Mouse (Mus musculus) bone marrow, adult 2 months (tissue): ENCODE measurements around the gene Sgms1. TPM values are rescaled to one million over a fixed set of nuclear protein-coding genes. Genes with fewer than 3 reads are reported as not detected.

Experiments used
- H3K27ac ChIP-seq: fragments of 200-500 bp; 2 replicates; pipeline ENCODE4 v1.5.1; 2012; ENCODE audit warnings: low read depth, mild to moderate bottlenecking, control low read depth, inconsistent platforms, low read length; ENCODE audit not compliant: control insufficient read depth, poor library complexity, insufficient read depth
- H3K4me1 ChIP-seq: fragments of 200-500 bp; 2 replicates; pipeline ENCODE4 v1.6.1; 2011; ENCODE audit warnings: low read length; ENCODE audit not compliant: control insufficient read depth, insufficient read depth
- H3K4me3 ChIP-seq: fragments of 200-500 bp; replicated peaks from 2 replicates; pipeline ENCODE3; 2011; ENCODE audit warnings: mild to moderate bottlenecking, low read depth, low read length, control low read depth; ENCODE audit not compliant: control insufficient read depth
- CTCF ChIP-seq: fragments of 200-500 bp; IDR thresholded peaks from 2 replicates; pipeline ENCODE4 v1.5.1; 2011; ENCODE audit warnings: low read length, control low read depth; ENCODE audit not compliant: control insufficient read depth, insufficient read depth
- POLR2A ChIP-seq: fragments of 200-500 bp; IDR thresholded peaks from 2 replicates; pipeline ENCODE4 v1.6.1; 2011; ENCODE audit warnings: low read depth, mild to moderate bottlenecking, control low read depth, low read length, borderline replicate concordance; ENCODE audit not compliant: control insufficient read depth
- WGBS: fragments of 180-500 bp; shearing (Covaris S2); methylation state at CpG from one replicate; pipeline ENCODE4 v1.1.7; 2018; 5-methylcytosine and 5-hydroxymethylcytosine counted together
- polyA plus RNA-seq: library from polyadenylated mRNA; stranded (reverse); fragments of >200 nt; gene quantifications from 2 replicates; pipeline ENCODE4 v1.2.4, GENCODE M21; 2011; ENCODE audit warnings: low replicate concordance; ENCODE audit not compliant: missing spikeins, insufficient read depth, insufficient read length

Gene Sgms1
- polyA plus RNA-seq, 1 experiment, result 19.7 TPM

DNA sequence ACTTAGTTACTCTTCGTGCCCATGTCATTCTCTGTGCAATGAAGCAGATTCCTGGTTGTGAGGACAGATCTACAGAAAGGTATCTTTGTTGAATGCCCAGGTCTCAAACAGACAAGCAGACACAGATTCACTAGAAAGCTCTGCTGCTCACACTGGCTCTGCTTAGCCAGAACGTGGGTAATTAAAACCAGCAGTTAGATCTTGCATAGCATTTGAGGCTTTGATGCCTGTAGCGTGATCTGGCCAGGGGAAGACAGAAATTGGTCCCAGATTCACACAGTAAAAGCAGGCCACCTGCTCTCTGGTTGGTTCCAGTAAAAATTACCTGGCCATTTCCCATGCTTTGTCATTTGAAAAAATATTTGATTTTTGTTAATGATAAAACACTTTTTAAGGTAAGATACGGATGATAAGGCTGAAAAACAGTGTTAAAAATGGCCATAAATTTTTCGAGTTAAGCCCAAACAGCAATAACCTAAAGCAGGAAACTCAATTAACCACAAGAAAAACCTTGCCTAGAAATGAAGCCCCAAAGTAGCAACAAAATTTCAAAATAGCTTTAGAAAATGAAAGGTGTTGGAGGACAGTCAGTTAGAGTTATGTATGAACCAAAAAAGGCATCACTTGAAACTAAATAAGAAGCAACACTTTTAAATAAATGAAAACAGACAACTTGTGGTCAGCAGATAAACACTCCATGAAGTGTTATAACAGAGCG is 154.6 kb downstream of the Sgms1 start:
- peaks cover 11% of the 10 kb centered on the region for H3K4me1 ChIP-seq
- H3K27ac ChIP-seq, result no peak overlapping the region
- TF ChIP-seq CTCF, result no peak
- no peak for TF ChIP-seq POLR2A
- H3K4me3 ChIP-seq, result no peak overlapping the region
- WGBS, result 17% methylated on average over 6 of the region's 6 CpGs

DNA sequence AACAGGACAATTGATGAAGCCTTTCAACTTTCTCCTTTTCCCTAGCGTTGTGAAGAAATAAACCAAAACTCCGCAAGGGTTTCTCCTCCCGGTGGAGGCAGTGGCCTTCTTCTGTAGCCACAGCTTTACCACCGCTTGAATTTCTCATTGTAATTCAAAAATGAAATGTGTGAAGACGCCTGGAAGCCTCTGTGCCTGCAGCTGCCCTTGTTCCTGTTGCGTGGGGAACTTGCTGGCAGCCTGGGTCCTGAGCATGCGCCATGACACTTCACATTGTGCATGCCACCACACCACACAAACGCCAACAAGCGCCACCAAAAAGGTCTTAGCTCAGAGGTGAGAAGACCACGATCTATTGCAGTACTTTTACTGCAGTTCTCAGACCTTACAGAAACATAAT is 158.2 kb downstream of the Sgms1 start:
- Histone ChIP-seq H3K27ac (no peak overlapping the region), H3K4me1 (peaks cover 11% of the 10 kb centered on the region), H3K4me3 (no peak overlapping the region)
- no peak for TF ChIP-seq CTCF
- TF ChIP-seq POLR2A, result no peak
- WGBS, result 64% methylated on average over 10 of the region's 10 CpGs

DNA sequence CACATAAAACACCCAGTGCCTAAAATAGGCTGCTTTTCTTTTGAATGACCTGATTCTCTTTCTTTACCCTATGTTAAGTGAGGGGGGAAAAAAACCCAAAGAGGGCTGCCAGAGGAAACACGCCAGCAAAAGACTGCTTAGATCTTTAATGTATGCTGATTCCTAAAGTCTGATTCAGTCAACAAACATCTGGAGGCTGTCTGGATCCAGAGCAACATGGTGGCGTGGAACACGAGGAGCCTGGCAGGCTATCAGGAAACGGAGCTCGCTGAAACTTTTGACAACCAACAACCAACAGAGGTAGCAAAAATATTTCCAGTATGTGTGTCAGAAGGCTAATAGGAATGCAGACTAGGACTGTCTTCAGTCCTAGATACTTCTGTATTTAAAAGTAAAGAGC is 158.7 kb downstream of the Sgms1 start:
- WGBS, result 67% methylated on average over 5 of the region's 5 CpGs
- no peak for TF ChIP-seq POLR2A
- no peak for TF ChIP-seq CTCF
- Histone ChIP-seq H3K27ac (no peak overlapping the region), H3K4me3 (no peak overlapping the region), H3K4me1 (peaks cover 11% of the 10 kb centered on the region)

DNA sequence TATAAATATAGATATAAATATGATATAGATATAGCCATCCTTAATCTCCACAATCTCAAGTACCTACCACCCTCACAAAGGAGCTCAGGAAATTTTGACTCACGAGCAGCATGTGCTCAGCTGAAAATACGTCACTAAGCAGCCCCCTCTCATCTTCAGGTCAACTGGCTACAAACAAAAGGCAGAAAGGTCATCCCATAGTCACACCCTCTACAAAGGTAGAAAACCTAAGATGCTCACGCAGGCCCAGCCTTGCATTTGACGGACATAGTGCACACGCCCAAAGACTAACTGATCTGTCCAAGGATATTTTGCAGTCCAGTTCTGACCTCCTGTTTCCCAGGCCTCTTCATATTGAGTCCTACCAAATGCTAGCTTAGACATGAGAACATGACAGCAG is 159.2 kb downstream of the Sgms1 start:
- Histone ChIP-seq H3K4me1 (peaks cover 9% of the 10 kb centered on the region), H3K4me3 (no peak overlapping the region), H3K27ac (no peak overlapping the region)
- 88% methylated on average over 5 of the region's 5 CpGs for WGBS
- no peak for TF ChIP-seq CTCF
- no peak for TF ChIP-seq POLR2A

DNA sequence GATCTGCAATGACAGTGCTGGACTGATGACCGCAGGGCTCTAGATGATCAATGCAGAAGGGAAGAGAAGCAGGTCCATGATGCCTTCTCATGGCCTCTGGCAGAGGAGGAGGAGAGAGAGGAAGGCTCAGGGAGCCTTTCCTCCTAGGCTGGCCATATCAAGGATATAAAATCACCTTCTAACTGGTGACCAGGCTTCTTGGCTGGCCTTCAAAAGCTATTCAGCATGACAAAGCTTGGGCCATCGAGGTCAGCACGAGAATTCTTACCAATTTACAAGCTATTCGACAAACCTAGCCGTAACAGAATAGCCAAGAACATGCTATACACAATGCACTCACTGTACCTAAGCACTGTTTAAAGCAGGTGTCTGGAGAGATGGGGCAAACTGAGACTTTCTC is 159.7 kb downstream of the Sgms1 start:
- 92% methylated on average over 5 of the region's 5 CpGs for WGBS
- peaks cover 11% of the 10 kb centered on the region for H3K4me1 ChIP-seq

DNA sequence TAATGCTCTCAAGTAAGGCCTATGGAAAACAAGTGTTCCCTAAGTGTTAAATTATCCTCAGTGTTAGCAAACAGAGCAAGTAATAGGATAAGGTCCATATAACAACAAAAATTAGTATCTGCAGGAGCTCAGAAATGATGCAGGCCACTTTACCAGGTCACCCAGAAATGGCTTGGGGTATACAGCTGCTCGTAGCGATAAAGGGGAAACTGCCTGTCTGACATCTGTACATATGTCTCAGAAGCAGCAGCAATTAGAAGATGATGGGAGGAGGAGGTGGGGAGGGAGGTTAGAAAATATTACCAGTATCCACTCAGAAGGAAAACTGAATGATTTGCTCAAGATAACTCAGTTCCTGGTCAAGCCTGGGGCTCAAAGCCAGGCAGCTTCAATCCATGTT is 162.3 kb downstream of the Sgms1 start:
- Histone ChIP-seq H3K4me3 (no peak overlapping the region), H3K4me1 (peaks cover 10% of the 10 kb centered on the region), H3K27ac (no peak overlapping the region)
- no peak for TF ChIP-seq CTCF
- 58% methylated on average over 2 of the region's 2 CpGs for WGBS

More for the DNA sequence above, 159.7 kb downstream of the Sgms1 start:
- Histone ChIP-seq H3K4me3 (no peak overlapping the region), H3K27ac (no peak overlapping the region)
- no peak for TF ChIP-seq POLR2A
- no peak for TF ChIP-seq CTCF

DNA sequence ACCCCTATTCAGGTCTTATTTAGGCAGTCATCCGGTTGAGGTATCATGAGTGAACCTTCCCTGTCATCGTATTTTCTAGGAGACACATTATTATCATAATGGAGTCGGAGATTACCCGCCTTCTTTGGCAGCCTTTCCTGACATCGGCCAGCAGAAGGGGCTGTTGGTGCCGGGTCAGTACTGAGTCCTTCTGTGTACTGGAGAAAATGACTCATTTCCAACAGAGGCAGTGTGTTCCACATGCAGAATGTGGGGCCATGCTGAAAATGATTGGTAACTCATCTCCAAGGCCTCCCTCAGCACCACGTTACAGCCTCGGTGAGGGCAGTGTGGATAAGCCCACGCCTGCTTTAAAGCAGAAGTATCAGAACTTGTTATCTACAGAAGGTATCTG is 164.4 kb downstream of the Sgms1 start:
- peaks cover 9% of the 10 kb centered on the region for H3K4me1 ChIP-seq
- TF ChIP-seq POLR2A, result no peak
- H3K27ac ChIP-seq, result no peak overlapping the region

DNA sequence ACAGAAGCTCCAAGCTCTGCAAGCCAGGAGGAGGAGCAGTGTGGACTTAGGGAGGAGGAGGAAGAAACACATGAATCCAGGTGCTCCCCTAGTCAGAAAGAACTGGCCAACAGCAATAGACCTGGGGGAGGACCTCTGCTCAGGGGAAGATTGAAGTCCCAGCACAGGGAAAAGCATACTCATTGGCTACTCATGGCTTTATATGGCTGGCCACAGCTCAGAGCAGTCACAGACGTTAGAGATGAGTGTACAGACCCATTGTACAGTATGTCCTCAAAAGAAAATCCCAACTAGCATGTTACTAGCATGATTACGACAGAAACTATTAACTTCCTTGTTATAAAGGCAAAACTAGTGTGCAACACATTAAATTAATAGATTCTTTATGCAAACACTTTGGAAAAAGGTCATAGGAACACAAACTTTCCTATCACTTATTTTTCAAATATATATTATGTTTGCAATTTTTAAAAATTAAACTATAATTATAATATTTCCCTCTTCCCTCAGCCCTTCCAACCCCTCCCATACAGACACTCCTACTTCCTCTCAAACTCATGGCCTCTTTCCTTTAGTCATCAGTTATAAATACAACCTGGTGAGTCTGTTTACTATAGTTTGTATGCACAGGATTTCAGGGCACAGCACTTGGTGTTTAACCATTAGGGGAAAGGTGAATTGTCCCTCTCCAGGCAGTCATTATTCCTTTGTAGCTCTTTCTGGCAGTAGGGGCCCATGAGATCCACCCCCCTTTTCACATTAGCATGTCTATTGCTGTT is 165.0 kb downstream of the Sgms1 start:
- TF ChIP-seq CTCF (no peak), POLR2A (no peak)
- peaks cover 9% of the 10 kb centered on the region for H3K4me1 ChIP-seq
- WGBS, result 44% methylated on average over 2 of the region's 2 CpGs
- H3K4me3 ChIP-seq, result no peak overlapping the region
- peak overlapping the region; percentile 83 for H3K27ac ChIP-seq

More for the DNA sequence above, 164.4 kb downstream of the Sgms1 start:
- 74% methylated on average over 9 of the region's 9 CpGs for WGBS
- H3K4me3 ChIP-seq, result no peak overlapping the region
